Mouse (Mus musculus): ENCODE results near the gene Pam. TPM values are rescaled to one million over a fixed set of nuclear protein-coding genes. Genes with fewer than 3 reads are reported as not detected.
"Not testable (repeated sequence)": the region's sequence is repeated elsewhere in the genome, so short reads cannot be mapped to it uniquely, and the experiment has no call there.

The Pam gene
- total RNA-seq, 1 experiment from 2014 or later: 237 TPM

DNA sequence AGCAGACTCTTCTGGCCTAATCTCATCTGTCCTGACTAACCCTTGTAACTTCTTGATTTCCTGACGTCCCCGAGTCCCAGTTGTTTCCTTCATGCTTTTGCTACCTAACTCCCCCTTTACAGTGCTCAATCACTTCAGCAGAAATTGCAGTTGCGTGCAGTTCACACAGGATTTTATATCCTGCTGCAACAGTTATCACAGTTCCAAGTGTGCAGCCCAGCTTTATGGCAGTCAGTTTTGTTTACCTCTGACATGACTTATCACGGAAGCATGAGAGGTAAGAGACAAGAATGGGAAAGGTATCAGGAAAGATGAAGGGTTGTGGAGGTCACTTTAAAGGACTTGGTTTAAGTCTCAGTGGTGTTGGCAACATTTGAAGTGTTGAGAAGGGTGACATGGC lies 125.7 kb downstream of the Pam start:
- no peak for DNase-seq

DNA sequence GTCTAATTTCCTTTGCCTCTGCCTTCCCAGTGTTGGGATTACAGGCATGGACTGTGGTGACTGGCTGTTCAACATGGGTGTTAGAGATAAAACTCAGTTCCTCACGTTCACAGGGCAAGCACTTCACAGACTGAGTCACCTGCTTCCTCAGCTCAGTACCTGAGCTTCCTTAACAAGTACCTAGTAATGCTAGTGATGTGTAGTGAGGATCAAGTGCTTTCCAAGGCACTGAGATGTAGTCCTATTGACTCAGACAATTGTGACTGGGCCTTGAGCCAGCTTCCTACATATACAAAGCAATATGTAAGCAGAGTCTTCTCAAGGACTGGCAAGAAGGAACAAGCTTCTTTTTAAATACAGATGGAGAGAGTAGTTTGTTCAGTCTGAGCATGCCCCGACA lies 131.7 kb downstream of the Pam start:
- no peak for DNase-seq

DNA sequence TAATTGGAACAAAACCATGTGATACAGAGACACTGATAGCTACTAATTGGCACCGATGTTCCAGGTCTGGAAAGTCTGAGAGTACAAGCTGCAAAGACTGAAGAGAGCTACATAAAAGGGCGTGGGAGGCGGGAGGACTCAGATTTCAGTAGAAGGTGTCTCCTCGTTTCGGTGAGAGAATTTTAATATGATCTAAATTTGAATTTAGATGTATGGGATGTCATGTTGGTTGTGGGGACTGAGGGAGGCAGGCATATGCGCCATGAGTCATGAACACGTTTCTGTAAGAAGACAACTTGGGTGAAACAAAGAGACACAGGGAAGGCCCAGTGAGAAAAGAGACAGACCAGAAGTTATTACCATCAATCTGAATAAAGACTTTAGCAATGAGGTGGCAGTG lies 133.3 kb downstream of the Pam start:
- no peak for DNase-seq

DNA sequence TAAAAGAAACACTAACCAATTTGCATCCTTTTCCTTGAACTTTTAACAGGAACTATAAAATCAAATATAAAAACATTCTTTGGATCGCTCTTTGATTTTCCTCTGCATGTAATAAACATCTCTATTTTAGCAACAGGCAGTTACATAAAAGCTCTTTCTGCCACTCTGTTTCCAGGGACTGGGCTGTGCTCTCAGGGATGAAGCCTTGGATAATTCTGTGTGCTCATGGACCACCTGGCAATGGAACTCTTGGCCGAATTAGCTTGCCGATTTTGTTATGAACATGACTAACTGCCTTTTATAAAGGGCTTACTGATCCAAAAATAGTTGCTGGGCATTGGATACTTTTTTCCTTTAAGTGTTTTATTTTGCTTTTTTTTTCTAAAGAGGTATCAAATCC lies 134.8 kb downstream of the Pam start:
- DNase-seq: no peak

DNA sequence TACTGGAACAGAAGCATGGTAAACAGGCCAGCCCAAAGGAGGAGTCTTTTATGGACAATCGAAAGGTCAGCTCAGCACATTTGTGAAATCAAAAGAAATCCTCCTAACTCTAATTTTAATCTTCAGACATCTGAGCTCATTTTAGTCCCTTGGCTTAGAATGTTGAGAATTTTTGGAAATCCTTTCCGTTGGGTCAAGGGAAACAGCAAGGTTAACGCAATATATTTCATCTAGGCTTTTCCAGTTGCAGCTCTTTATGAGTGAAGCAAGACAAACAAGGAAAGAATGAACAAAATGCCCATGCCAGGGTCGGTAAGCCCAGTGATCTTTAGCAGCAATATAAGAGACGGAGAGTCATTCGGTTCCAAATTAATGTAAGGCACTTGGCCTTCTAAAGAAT lies 135.3 kb downstream of the Pam start:
- DNase-seq: no peak

DNA sequence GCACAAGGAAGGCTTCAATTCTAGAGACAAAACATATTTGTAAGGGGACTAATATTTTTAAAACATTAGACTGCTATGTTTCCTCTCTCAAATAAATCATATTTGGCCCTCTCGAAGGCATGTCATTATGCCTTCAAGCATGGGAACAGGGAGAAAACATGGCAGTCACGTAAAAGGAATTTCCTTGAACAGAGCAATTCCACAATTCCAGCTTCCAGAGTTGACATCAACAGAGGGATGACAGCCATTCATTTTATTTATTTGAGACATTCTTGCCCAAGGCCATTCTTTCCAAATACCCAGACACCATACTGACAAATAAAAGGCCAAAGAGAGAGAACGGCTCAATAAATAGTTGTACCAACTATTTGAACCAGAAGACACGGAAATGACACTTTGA lies 136.7 kb downstream of the Pam start:
- no peak for DNase-seq

DNA sequence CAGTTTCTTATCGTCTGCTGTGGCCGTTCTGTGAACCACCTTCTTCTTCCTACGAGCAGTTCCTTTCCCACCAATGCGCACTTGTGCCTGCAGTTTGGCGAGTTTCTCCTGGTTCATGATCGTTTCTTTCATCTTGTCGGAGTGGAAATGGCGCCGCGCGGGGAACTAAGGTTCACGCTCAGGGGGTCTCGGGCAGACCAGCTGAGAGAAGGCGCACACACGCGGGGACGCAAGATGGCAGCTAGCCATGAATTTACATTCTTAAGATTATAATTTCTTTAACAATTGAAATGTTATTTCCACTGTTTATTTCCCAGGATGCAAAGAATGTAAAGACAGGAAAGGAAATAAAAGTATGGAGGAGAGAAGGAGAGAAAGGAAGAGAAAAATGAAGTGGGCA lies 146.2 kb downstream of the Pam start:
- DNase-seq: not testable (repeated sequence)

DNA sequence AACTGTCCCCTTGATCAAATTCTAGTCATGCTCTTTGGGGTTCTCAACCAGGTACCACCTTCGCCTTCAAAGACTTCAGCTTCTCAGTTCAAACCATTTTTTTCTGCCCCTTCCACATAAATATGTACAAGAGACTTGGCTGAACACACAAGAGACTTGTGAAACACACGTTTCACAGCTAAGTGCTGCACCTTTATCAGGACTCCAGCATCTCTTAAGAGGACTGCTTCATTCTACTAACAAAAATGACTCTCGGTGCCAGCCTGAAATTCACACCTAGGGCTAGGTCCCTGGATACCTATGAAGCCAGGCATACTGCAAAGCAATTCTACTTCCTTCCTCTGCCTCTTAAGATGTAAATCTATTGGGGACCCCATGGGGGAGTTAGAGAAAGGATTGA lies 148.3 kb downstream of the Pam start:
- no peak for DNase-seq

DNA sequence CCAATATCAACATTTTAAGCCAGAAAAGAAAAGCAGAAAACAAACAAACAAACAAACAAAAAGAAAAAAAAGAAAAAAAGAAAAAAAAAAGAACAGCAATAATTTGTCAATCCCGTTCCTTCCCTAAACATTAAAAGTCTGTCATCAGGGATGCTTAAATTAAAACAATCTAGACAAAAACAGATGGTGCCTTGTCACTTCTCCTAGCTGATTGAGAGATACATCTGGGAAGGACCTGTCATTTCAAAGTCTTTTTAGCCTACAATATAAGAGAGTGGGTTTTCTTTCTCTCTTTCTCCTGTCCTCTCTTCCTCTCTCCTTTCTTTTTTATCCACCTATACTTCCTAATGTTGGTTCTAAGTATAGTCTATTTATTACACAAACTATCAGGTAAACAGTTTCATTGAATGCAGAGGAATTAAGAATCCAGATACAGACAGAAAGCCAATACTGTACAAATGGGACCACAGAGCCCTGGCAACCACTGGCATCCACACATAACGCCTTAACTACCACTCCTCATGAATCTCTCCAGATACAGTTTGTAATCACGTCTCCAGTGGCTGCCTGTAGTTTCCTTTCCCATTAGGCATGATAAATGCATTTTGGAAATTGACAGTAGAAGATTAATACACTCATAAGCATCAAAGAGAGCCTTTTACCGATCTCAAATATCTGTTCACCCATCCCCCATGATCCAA lies 151.4 kb downstream of the Pam start:
- DNase-seq: no peak

DNA sequence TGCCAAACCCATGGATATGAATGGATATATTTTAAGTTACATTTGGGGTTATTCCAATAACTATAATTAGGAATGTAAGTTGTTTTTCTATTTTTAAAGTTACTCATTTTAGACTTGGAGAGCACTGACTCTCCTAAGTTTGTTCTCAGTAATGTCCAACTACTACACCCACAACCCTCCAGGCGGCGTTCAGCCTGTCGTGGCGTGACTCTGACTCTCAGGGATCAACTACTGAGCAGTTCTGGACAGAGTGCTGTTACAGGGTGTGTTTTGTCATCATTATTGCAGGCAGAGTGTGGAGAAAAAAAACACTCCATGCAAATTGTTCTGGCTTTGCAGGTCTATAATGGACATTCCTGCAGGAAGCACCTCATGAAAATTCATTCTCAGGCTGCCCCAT lies 152.0 kb downstream of the Pam start:
- no peak for DNase-seq

DNA sequence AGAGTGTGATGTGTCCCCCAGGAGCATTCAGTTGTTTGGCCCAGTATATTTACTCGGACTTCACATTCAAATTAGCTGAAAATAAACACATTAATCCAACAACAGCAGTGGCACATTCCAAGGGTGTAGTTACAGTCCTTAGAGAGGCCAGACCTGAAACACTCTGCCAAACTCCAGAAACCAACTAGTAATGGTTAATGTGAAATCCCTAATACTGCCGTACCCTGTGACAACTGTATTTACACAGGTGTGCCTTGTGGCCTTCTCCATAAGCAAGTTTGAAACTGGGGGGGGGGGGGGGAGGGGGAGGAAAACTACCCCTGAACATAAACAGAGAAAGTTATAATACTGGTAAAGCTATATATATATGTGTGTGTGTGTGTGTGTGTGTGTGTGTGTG lies 152.5 kb downstream of the Pam start:
- DNase-seq: no peak

DNA sequence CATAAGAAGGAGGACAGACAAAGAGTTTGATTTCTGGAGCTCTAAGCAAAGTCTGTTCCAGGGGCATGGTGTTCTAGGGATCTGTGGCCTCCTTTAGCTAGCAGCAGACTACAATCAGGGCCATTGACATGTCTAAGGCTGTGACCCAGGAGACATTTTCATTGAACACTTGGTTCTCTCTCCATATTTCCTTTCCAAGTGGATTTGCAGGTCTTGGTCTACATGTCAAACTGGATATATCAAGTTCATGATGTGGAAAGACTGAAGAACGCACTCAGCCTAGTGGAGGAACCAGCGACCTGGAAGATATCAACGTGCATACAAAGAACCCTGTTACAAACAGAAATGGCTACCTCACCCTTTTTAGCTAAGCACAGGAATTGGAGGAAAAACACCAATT lies 156.9 kb downstream of the Pam start:
- DNase-seq: no peak

DNA sequence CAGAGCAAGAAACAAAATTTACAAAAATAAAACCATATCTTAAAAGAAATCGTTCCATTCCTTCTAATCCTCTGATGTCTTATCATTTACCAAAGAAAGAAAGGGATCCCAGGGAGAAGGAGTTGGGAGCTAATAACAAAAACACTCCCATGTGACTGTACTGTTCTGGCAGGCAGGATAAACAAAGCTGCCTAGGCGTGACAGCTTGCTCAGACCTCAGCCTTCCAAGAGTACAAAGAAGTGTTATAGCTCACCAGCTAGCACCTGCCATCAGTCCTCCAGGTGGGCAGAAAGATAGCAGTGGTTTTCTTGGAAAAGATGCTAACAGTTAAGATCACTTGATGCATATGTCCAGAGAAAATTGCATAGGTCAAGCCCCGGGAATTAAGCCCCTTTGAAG lies 157.4 kb downstream of the Pam start:
- DNase-seq: no peak

DNA sequence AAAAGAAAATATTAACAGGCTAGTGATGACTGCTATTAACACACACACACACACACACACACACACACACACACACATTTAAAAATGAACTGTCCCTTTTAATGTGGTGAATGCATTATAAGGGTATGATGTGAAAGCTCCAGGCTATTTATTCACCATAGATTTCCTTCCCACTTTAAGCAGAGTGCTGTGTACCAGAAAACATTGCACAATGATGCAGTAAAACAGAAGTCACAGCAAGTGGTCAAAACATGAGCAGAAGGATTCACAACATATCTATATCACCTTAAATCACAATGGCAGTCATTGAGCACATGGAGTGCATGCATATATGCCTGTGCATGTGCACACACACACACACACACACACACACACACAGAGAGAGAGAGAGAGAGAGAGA lies 160.5 kb downstream of the Pam start:
- no peak for DNase-seq

DNA sequence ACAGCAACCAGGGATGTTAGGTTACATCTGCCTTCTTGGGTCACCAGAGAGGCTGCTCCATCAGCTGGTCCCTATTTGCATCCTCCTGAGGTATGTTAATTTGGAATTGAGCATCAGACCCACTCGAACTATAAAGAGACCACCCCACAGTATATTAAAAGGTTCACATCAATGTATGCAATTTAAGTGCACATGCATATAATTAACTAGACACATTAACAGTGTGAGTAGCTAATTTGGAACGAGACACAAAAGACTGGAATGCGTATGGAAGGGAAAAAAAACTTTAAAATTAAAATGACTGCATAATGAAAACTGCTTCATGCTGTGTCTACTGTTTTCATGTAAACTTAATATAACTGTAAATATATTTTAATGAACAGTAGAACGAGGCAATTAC lies 164.2 kb downstream of the Pam start:
- no peak for DNase-seq

DNA sequence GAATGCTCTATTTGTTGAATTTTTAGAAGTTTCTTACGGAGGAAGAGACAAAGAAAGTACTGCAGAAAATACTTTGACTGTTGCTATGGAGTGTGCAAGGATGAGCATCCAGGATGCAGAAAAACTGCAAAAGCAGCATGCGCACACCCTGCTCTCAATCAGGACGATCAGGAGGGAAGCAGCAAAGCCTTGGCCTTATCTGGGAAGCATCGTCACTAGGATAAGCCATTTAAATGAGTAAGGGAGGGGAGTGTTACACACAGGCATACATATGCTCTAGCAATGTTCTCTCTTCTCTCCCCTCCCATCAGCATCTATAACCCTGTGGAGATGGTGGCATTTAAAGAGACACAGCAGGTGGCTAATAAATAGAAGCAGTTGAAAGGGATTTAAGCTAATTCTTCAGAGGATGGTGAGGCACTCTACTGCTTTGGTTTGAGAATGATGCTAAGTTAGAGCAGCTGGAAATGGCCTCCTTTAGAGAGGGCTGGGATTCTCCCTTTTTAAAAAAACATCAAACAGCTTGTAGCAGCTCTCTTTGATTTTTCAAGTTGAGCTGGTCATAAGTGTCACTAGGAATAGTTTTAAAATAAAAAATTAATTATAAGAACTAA lies 165.9 kb downstream of the Pam start:
- DNase-seq: no peak

DNA sequence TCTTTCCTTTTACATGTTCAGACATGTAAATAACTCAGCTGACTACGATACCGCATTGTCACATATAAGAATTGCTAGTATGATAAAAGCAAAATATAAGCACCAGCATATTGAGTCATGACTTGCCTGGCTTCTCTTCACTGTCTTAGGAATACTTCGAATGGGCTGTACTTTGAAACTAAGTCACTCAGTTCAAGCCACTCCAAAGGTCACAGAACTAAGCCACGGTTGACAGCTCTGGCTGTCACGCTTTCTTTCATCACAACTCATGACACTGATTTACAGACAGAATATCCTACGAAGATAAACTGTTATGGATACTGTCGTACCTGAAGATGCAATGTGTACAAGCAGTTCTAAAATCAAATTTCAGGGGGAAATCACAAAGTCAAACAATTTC lies 168.7 kb downstream of the Pam start:
- DNase-seq: no peak

DNA sequence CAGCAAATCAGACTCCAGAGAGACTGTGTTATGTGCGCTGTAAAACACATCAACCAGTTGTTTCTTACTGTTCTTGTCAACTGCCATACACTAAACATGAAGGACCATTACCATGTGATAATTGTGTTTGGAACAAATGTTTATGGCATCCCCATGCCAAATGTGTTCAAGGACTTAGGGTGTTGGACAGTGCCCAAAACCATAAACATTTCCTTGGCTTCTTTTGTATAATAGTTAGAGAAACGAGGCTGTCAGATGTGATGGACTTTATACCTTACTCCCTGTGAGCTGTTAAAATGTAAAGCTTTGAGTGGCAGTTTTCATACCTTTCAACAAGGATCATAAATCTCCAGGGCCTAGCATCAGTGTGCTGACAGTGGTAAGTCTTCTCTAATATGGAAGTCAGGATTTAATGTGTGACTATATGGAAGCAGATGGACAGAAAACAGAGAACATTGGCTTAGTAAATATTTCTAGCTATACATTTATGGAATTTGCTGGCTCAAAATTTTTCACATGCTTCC lies 169.4 kb downstream of the Pam start:
- DNase-seq: no peak

DNA sequence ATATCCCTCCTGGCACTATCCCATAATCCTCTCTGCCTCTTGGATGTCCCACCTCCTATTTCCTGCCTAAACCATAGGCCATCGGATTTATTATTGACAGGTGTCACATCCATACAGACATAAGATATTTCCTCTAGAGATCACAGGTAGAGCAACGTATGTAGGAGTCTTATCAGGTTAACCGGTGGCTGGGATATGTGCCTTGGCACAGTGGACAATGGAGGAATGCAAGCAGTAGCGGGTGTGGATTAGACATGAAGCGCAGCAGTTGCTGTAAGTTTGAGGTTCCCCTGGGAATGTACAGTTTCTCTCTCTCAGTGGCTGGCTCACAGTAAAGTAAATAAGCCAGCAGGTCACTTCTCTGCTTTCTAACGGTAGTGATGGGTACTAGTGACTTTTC lies 173.1 kb downstream of the Pam start:
- DNase-seq: no peak

DNA sequence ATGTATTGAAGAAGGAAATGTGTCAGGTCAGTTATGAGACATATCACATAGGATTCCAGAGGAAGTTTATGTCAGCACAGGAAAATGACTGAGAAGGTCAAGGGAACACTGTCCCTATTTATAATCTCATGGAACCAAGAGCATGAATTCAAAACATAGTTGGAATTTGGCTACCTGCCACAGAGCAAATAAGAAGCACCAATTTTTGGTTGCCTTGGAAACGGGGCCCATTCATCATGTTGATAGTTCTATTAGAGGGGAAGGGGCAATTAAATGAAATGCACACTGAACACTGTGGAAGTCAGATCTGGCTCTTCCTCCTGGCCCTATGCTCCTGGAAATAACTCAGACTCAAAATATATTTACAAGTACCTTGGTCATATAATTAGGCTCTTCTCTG lies 173.6 kb downstream of the Pam start:
- DNase-seq: no peak

DNA sequence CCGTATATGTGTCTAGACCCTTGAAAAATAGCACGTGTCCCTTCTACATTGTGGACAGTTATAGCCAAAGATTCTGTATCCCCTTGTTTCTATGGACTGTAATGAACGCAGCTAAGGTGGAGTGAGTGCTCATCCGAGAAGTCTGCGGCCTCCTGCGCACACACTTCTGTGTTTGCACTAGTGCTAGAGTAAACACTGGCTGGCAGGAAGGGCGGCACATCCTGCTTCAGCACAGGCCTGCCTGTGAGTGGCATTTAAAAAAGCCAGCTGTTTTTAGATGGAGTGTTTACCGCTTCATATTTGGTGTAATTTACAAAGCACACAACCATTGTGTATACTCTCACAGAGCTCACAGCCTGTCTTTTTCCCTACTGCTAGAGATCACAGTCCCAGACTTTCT lies 177.0 kb downstream of the Pam start:
- no peak for DNase-seq

DNA sequence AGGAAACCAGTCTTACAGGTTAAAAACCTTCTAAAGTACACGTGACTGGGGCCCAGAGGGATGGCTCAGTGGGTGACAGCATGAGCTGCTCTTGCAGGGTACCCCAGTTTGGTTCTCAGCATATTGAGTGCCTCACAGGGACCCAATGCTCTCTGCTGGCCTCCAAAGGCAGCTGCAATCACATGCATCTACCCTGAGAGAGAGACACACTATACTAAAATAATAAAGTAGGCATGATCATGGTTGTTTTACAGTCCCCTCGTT lies 178.5 kb downstream of the Pam start:
- DNase-seq: no peak

DNA sequence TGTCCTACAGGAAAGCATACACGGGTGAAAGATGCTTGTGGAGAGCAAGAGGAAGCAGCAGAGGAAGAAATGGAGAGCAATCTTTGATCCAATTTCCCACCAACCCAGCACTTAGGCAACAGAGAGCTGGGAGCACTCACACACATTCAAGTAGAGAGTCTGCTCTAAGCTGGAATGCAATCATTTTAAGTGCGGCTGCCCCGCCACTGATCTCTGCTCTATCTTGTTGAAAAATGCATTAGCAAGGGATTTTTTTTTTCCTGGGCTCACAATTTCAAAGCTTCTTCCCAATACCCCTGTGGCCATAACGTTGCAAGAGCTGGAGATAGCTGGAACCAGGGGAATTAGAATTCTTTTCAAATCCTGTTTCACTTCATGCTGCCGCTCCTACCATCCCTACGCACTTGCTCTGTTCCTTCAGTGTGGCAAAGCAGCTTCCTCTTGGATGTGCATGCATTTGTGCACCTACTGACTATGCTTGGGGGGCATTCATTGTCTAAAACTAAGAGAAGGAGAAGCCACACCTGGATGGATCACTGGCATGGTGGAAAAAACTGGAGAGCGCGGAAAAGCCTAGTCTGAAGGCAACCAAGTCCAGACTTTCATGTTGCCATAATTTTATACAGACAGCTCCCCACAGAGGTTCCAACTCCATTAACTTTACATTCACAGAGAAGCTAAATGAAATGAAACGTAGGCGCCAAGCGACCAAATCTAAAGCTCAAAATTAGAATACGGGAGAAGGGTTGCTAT lies 179.1 kb downstream of the Pam start:
- DNase-seq: no peak

DNA sequence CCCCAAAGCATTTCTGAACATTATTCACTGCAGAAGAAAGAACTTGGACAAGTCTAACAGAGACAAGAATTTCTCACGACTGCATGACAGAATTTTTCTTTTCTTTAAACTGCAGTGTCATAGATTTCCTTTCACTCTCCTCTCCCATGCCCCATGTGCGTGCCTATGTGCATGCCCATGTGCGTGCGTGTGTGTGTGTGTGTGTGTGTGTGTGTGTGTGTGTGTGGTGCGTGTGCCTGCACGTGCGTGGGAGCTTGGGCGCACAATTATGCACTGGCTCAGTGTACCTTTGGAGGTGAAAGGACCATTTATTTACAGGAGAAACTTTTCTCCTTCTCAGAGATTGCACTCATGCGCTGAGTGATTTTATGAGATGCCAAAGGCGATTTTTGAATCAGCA lies 179.7 kb downstream of the Pam start:
- no peak for DNase-seq

All from adrenal gland, postnatal 14 days (tissue).